Mouse (Mus musculus) cerebral cortex, adult 2 months (tissue): ENCODE data around the gene Ifi204.

ENCODE experiments used
- WGBS: fragments of 180-500 bp; shearing (Covaris S2); methylation state at CpG from one replicate; pipeline ENCODE4 v1.1.7; 2018; 5-methylcytosine and 5-hydroxymethylcytosine counted together

Ifi204 gene

GRCm38 (mm10) chr1:173766848-173767617 lies at the start of gene Ifi204:
Ifi204 (minus strand) TSS chr1:173766943.
- 75% methylated on average over 5 of the region's 5 CpGs for WGBS

GRCm38 (mm10) chr1:173809294-173809693 lies 42.6 kb upstream of the Ifi204 start:
- 73% methylated on average over 2 of the region's 2 CpGs for WGBS

- 63% methylated on average over 2 of the region's 2 CpGs for WGBS
Measured at GRCm38 (mm10) chr1:173802689-173803281, 36.0 kb upstream of the Ifi204 start.

DNA sequence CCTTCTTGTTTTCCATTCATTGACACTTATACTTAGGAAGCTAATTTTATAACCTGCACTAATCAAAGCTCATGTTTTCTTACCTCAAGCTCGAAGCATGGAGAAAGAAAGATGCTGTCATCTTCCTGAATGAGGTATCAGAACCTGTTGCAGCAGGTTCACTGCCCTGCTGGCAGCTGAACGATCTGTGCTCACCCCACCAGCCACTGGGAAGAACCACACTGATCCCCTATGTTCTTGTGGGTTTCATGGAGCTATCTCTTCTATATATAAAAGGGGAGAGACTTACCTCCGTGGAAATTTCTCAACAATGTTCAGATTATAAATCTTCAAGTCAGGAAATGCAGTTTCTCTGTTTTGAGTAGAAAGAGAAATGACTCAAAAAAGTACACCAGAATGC lies 35.5 kb upstream of the Ifi204 start:
- WGBS = 62% methylated on average over 3 of the region's 3 CpGs

- 76% methylated on average over 2 of the region's 2 CpGs for WGBS
Measured at GRCm38 (mm10) chr1:173801791-173802190, 35.0 kb upstream of the Ifi204 start.

GRCm38 (mm10) chr1:173773457-173773856 lies 6.7 kb upstream of the Ifi204 start:
- WGBS = 58% methylated on average over 3 of the region's 3 CpGs

- WGBS = 86% methylated on average over 5 of the region's 5 CpGs
Measured at GRCm38 (mm10) chr1:173760032-173760431, 6.7 kb downstream of the Ifi204 start.

- WGBS = 69% methylated on average over 1 of the region's 1 CpGs
Measured at GRCm38 (mm10) chr1:173742262-173742661, 24.5 kb downstream of the Ifi204 start.

- WGBS = 69% methylated on average over 4 of the region's 4 CpGs
Measured at GRCm38 (mm10) chr1:173741656-173742055, 25.1 kb downstream of the Ifi204 start, which contains the start of gene Ifi207. Ifi207 (minus strand) TSS chr1:173741747.

DNA sequence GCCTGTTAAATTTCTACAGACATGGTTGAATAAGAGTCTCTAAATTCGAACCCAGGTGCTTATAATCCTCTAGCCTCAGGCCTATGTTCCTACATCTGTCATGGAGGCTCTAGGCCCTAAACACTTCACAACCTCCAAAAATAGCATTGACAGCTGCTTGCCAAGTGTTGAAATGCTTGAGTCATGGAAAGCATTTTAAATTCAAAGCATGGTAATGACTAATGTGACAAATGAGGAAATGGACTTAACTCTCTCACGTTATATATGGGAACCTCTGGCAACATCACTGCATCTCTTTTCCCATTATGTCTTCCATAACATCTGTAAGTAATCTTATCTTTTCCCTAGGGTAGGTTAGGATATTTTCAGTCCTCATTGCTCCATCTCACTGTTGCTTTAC lies 29.8 kb downstream of the Ifi204 start:
- whole genome bisulfite sequencing = 48% methylated on average over 2 of the region's 2 CpGs

DNA sequence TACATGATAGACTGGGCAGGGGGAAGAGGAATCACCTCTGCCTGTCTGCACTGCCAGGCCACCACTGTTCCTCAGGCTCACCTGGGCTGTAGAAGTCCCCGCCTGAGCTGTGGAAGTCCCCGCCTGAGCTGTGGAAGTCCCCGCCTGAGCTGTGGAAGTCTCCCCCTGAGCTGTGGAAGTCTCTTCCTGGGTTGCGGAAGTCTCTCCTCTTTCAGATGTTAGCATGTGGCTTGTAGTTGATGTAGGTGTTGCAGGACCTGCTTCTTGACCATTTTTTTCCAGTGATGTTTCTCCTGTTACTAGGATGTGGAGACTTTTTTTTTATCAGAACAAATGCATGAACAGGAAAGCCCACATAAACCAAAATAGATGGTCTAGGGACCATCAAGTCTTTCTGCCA lies 31.7 kb downstream of the Ifi204 start:
- WGBS = 91% methylated on average over 4 of the region's 4 CpGs

GRCm38 (mm10) chr1:173733219-173733618 lies 33.5 kb downstream of the Ifi204 start:
- 58% methylated on average over 7 of the region's 7 CpGs for WGBS
